Mouse (Mus musculus) v-Abl transformed pro-B cells (cell line): ENCODE measurements around the gene Rapgefl1.

Experiments
- in situ Hi-C, 2 experiments: fragments of 400-800 bp; cut with MboI; formaldehyde crosslinking; loops; one replicate each; pipeline ENCODE4 v1.15.1; 2025; ENCODE audit not compliant: unreplicated experiment in 2 of 2

The Rapgefl1 gene

DNA sequence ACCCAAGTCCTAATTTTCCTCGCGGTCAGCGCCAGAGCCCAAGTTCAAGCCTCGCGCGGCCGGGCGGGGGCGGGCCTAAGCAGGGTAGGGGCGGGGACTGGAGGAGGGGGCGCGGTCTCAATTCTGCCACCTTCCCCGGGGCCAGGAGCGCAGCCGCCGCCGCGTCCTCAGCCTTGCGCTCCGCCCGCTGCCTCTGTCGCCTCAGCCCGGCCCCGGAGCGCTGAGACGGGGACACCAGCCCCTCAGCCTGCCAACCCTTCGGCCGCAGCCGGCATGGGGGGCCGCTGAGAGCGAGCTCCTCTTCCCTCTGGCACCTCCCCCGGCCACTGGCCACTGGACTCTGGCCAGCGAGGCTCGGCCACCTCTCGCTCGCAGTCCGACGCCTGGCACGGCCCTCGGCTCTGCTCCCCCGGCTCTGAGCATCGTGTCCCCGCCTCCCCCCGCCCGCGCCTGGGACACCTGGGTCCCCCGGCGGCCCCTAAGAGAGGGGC, at the start of gene Rapgefl1:
TSS of gene Rapgefl1 (plus strand) at position 135 of the 491 bp plus-strand sequence.
- in situ Hi-C loops: no loop called here

DNA sequence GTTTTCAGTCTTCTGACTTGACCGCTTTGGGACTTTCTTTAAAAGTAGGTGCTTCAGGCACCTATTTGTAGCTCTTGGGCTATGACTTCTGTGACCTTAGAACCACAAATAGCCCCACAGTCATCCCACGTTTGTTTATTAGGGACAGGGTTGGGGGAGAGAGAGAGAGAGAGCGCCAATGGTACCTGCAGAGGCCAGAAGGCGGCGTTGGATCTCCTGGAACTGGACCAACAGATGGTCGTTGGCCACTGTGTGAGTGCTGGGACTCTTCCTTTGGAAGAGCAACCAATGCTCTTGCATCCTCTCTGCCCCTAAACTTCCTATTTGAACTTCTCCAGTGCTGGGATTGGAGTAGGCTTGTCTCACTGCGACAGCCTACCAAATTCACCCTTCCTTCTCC, 49.4 kb upstream of the Rapgefl1 start:
- in situ Hi-C loops: loop anchor here (5.0 kb wide), 2 partner anchors 70 to 75 kb away; no protein-coding TSS in a partner anchor

DNA sequence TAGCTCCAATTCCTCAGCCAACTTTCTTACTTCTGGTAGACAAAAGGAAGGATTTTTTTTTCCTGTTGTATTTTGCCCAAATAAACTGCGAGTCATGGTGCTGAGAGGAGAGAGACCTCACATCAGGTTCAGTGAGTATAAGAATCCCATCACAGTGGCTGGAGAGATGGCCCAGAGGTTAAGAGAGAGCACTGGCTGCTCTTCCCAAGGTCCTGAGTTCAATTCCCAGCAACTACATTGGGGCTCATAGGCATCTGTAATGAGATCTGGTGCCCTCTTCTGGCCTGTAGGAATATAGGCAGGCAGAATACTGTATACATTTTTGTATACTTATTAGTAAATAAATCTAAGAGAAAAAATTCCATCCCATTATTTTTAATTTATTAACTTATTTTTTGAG, 48.9 kb upstream of the Rapgefl1 start:
- in situ Hi-C loops: loop anchor here (5.0 kb wide), 2 partner anchors 70 to 75 kb away; no protein-coding TSS in a partner anchor

DNA sequence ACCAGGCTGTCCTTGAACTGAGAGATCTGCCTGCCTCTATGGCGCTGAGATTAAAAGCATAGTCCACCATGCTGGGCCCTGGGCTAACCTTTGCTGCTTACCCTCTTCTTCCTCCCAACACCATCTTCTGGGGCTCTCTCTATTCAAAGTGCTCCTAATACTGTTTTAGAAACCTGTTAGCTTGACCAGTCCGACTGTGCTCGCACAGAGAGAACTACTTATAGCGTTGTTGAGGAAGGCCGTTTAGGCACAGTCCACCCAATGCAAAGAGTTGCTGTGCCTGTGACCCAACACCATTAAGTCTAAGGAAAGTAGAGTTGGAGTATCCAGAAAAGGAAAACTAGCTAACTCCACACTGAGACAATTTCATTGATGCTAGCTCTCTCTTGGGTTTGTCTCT, 48.4 kb upstream of the Rapgefl1 start:
- in situ Hi-C loops: loop anchor here (5.0 kb wide), 2 partner anchors 71 to 76 kb away; no protein-coding TSS in a partner anchor

DNA sequence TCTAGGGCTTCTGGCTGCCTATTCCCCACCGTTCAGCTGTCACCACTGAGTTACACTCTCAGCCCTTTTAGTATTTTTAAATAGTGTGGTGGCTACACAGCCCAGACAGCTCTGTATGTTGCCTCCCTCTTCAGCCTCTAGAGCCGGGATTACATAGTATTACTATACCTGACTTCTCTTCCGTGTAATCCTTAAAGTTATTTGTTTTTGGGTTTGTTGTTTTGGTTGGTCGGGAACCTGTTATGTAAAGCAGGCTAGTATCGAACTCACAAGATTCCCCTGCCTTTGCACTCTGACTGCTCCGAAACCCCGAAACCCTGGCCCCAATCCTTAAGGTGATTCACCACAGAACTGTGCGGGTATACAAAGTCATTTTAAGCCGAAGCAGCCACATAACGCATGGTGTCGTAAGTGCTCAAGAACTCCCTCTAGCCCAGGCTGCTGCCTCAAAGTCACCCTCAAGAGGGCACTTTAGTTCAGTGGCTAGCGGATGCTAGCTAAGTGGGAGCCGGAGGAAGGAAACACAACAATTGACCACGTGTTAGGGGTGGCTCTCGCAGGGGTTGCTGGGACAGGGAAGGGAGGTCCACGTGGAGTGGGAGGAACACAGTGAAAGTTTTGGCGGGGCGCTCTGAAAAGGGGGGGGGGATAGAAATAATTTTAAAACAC, 47.9 kb upstream of the Rapgefl1 start:
- in situ Hi-C loops: loop anchor here (5.0 kb wide), 2 partner anchors 71 to 76 kb away; no protein-coding TSS in a partner anchor

DNA sequence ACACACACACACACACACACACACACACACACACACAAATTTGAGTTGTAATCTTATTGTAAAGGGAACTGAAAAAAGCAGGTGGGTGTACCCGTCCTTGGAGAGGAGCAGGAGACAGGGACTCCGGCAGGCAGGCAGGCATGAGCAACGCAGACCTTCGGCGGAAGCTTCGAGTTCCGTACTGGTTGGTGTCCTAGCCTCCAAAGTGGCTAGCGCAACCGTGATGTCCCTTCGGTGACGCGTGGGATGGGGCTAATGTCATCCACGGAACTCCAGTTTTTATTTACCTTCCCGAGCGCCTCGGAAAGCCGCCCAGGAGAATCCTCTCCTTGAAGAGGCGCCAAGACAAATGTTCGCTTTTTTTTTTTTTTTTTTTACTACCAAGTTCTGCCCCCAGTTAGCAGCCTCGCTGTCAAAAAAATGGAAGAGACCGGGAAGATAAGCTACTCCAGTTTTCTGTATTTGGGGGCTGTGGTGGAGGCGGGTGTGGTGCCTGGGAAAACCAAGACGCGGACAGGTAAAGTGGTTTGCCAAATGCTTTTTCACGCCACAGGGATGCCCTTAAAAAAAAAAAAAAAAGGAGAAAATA, 47.3 kb upstream of the Rapgefl1 start:
- in situ Hi-C loops: loop anchor here (5.0 kb wide), 2 partner anchors 72 to 77 kb away; no protein-coding TSS in a partner anchor

DNA sequence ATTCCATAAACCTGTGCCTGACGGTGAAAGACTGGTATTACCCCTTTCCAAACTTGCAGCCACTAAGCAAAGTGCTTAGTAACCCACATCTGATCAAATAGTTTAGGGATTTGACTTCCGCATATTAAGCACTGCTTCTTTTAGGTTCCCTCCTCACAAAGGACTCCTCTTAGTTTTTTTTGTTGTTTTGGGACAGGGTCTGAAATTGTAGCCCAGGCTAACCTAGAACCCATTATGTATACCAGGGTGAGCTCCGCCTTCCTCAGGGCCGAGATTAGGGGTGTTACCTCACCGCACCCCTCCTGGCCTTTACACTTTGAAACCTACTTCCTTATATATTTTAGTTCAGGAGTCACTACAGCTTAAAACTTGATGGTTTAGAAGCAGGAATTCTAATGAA, 46.8 kb upstream of the Rapgefl1 start:
- in situ Hi-C loops: loop anchor here (5.0 kb wide), 3 partner anchors 37 to 78 kb away; no protein-coding TSS in a partner anchor

DNA sequence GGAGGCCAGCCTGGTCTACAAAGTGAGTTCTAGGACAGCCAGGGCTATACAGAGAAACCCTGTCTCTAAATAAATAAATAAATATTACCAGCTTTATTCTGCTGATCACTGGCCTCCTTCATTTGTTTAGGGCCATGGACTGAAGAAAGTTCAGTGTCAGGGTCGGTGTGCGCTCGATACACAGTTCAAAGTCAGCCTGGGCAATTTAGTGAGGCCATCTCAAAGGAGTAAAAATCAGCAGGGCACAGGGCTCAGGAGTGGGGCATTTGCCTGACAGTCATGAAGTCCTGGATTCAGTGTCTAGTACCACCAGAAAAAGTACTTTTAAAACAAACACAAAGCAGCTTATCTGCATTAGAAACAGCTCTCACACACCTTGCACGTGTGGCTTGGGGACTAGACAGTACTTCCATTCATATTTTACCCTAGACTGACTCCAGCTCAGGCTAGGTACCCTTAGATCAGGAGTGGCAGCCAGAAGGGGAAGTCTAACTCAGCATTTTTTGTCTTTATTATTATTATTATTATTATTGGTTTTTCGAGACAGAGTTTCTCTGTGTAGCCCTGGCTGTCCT, 45.9 kb upstream of the Rapgefl1 start:
- in situ Hi-C loops: loop anchor here (5.0 kb wide), 1 partner anchor 37 kb away; no protein-coding TSS in a partner anchor

DNA sequence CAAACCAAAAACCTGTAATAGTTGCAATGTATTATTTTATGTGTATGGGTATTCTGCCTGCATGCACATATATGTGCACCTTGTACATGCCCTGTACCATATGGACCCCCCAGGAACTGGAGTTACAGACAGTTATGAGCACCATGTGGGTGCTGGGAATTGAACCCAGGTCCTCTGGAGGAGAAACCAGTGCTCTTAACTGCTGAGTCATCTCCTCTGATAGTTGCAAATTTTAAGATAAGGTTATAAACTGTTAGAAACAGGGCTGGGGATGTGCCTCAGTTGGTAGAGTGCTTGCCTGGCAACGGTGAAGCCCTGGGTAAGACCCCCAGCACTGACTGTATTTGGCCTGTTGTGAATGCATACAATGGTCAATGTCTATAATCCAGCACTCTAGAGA, 45.1 kb upstream of the Rapgefl1 start:
- in situ Hi-C loops: loop anchor here (5.0 kb wide), 1 partner anchor 36 kb away; no protein-coding TSS in a partner anchor

DNA sequence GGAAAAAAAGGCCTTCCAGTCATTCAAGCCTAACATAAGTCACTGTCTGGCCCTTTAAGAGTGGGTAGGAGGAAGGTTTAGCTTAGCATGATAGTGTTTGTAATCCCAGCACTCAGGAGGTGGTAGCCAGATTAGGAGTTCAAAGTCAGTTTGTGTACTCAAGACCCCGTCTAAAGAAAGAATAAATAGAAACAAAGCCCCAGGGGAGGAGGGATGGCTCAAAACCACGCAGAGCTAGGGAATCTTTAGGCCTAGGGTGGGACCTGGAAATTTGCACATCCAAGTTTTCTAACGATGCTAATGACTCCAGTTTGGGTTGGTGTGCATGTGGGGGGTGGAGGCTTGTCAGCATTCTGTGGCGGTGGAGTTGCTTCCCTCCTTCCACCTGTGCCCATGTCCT, 44.5 kb upstream of the Rapgefl1 start:
- in situ Hi-C loops: loop anchor here (5.0 kb wide), 1 partner anchor 35 kb away; no protein-coding TSS in a partner anchor

DNA sequence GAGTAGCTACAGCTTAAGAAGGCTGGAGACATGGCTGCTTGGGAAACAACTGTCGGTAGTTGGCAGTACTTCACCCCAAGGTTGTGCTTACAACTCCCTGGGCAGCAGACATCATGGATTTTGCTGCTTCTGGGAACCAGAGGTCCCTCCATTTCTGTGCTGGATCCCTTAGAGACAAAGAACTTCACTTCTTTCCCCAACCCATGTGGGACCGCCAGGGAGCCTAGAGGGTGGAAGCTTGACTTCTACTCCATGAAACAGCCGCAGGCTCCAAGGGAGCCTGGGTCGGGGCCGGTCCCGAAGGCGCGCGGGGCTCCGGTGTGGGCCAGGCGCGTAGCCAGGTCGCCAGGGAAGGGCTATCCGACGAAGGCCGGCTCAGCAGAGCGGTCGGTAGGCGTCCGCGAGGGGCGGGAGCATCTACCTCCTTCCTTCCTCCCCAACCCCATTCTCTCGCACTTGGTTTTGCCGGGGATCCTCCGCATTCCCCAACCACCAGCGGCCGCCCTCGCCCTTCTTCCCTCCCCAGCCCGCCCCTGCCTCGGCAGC, 42.0 kb upstream of the Rapgefl1 start:
- in situ Hi-C loops: loop anchor here (5.0 kb wide), 1 partner anchor 33 kb away; no protein-coding TSS in a partner anchor

DNA sequence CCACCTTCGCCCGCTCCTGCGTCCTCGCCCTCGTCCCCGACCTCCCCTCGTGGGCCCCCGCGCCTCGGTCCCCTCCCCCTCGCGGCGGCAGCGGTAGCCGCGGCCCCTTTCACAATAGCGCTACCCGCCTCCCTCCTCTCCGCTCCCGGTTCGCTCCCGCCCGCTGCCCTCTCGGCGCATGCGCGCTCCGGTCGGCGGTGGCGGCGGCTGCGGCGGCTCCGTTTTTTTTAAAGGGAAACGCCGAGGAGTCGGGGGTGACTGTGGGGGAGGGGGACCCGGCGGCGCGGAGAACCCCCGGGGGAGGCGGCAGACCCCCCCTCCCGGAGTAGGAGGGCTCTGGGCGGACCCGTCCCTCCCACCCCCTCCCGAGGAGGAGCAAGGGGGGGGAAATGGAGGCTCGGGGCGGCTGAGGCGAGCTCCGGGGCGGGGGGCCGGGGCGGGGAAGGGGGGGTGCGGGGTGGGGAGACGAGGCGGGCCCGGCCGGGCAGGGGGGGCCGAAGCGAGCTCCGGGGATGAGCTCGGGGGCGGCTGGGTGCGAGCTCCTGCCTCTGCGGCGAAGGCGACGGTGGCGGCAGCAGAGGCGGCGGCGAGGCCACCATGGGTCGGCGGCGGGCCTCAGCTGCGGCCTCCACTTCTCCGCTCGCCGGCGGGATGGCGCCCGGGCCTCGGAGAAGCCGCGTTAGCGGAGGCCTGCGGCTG, 41.4 kb upstream of the Rapgefl1 start, which contains the start of gene Msl1:
TSS of gene Msl1 (plus strand) at position 502 of the 699 bp plus-strand sequence.
- in situ Hi-C loops: no loop called here

DNA sequence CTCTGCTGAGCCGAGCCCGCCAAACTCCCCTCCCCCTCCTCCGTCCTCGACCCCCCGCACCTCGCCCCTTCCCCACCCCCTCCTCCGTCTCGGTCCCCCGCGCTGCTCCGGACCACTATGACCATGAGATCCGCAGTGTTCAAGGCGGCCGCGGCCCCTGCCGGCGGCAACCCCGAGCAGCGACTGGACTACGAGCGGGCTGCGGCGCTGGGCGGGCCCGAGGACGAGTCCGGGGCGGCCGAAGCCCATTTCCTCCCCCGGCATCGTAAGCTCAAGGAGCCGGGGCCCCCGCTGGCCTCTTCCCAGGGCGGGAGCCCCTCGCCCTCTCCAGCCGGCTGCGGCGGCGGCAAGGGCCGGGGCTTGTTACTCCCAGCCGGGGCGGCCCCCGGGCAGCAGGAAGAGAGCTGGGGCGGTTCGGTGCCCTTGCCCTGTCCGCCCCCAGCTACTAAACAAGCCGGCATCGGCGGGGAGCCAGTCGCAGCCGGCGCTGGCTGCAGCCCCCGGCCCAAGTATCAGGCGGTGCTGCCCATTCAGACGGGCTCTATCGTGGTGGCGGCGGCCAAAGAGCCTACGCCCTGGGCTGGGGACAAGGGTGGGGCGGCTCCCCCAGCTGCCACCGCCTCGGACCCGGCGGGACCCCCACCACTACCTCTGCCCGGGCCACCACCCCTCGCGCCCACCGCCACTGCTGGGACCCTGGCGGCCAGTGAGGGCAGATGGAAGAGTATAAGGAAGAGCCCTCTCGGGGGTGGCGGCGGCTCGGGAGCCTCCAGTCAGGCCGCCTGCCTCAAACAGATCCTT, 40.7 kb upstream of the Rapgefl1 start:
- in situ Hi-C loops: no loop called here

DNA sequence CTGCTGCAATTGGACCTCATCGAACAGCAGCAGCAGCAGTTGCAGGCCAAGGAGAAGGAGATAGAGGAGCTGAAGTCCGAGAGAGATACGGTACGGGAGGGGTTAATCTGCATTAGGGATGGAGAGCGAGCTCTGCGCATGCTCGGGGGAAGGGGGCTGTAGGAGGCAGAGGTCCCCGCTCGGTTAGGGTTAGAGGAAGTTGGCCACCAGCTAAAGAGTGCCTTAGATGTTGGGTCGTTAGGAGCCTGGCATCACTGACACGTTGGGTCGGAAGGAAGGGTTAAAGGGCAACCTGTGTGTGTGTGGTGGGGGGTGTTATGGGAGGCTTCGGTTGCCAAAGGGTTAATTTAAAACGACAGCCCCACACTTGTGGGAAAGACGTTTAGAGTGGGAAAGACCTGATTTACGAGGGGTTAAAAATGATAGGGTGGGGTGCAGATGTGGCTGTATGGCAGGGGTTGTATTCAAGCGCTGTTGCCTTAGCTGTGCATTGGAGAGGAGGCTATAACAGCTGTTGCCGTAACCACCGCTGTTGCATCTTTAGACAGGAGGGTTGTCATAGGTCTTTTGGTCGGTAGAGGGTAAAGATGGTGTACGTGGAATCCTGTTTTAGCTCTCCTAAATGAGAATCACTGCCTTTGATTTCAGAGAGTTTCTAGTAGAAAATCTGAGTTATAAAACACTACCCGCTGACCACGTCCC, 39.9 kb upstream of the Rapgefl1 start:
- in situ Hi-C loops: no loop called here

DNA sequence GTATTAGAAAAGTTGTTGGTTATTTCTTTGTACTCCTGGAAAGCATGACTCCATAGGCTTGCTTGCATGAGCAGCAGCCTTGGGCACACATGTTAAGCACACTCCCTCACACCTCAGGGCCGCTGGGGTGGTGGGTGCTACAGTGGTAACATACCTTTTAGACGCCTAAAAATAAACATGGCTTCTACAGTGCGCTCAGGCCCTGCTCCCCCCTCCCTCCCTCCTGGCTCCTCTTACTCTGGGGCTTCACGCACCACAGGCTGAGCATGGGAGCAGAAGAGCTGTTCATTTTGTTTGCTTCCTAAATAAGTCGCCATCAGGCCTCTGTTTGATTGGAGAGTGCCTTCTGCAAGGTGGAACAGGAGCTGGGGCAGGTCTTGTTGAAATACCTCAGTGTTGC, 39.3 kb upstream of the Rapgefl1 start:
- in situ Hi-C loops: no loop called here

DNA sequence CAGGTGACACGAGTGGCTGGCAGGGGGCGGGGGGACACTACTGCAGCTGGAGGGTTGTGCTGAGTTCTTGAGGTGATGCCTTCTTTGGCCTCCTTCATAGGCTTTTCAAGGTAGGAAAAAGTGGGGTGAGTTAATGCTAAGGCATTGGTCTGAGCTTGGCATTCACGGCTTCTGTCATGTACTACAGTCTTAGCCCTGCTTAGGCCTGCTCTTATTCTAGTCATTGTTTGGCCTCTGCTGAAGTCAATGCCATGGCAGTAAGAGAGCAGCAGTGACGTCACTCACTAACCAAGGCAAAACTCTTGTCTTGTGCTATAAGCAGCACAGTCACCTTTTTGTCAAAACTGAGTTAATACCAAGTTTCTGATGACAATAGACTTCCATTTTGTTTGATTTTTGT, 38.7 kb upstream of the Rapgefl1 start:
- in situ Hi-C loops: no loop called here

DNA sequence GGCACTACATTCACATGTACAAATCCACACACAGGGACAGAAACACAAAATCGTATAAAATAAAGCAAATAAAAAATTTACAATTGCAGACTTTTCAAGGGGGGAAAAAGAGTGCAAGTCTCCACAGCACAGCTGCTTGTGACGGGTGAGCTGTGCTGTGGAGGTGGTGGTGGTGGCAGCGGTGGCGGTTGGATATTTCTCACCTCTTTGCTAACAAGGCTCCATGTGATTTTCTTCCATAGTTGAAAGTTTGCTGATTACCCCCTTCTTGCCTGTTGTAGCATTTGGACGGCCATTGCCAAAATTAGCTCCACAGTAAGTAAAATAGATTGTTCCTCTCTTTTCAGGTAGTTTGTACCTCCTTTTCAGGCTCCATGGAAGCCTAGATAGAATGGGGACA, 32.0 kb upstream of the Rapgefl1 start, which contains the start of gene Casc3:
TSS of gene Casc3 (plus strand) at position 301 of the 400 bp plus-strand sequence.
- in situ Hi-C loops: no loop called here

DNA sequence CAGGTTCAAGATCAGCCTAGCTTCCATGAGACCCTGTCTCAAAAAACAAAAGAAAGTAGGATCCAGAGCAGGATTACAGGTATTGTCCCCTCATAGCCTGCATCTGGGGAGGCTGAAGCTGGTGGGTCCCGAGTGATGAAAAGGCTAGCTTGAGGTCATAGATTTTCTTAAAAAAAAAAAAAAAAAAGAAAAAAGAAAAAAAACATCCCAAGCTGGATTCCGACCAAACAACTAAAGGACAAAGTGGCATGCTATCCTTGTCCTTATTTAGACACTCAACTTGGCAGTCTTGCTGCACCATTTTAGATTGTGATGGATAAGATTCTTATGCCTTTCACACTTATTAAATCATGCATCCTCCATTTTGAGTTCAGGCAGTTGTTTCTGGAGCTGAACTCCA, 28.2 kb upstream of the Rapgefl1 start:
- in situ Hi-C loops: no loop called here
